Mouse (Mus musculus) spleen, adult 2 months (tissue): ENCODE data around the gene Gnao1.

Experiments
- CTCF ChIP-seq: fragments of 200-500 bp; IDR thresholded peaks from 2 replicates; pipeline ENCODE4 v1.5.1; 2011; ENCODE audit warnings: mild to moderate bottlenecking, inconsistent platforms; ENCODE audit not compliant: insufficient read depth, insufficient read length, insufficient replicate concordance; ENCODE audit errors: extremely low read depth
- POLR2A ChIP-seq: fragments of 200-500 bp; IDR thresholded peaks from 2 replicates; pipeline ENCODE4 v1.6.1; 2011; ENCODE audit warnings: low read depth, low read length, inconsistent platforms

DNA sequence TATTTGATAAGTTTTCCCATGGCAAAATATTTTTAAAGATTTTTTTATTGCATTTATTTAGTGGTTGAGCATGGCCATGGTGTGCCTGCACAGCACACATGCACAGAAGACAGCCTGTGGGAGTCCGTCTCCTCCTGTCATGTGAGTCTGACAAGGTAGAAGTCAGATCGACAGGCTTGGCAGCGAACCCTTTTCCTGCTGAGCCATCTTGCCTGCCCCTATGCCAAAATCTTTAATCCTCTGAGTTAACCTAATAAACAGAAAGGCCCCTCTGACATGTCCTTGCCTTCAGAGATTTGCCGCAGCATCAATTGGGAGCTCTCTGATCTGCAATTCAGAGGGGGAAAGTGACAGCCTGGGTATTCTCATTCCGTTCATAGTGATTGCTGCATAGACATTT, 26.0 kb downstream of the Gnao1 start:
- TF ChIP-seq POLR2A (no peak), CTCF (no peak)
